Mouse (Mus musculus) cerebellum, adult 2 months (tissue): Measurements from ENCODE around the gene Spink2.

Source experiments
- CTCF ChIP-seq: fragments of 200-500 bp; IDR thresholded peaks from 2 replicates; pipeline ENCODE4 v1.5.1; 2011; ENCODE audit warnings: low read depth, mild to moderate bottlenecking, control low read depth, low read length, moderate library complexity, borderline replicate concordance; ENCODE audit not compliant: insufficient read depth
- POLR2A ChIP-seq: fragments of 200-500 bp; IDR thresholded peaks from 2 replicates; pipeline ENCODE4 v1.6.1; 2011; ENCODE audit warnings: low read length, control low read depth, borderline replicate concordance; ENCODE audit not compliant: insufficient read depth

DNA sequence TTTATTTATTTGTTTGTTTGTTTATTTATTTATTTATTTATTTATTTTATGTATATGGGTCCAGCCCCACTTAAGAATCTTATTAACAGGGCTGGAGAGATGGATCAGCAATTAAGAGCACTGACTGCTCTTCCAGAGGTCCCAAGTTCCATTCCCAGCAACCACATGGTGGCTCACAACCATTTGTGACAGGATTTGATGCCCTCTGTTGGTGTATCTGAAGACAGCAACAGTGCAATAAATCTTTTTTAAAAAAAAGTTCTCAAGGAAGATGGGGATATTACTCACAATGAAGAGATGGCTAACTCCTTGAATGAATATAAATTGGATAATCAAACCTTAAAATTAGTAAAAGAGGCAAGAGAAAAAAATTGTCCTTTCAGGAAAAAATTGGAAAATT, 9.0 kb downstream of the Spink2 start:
- no peak for TF ChIP-seq POLR2A
- no peak for TF ChIP-seq CTCF
